Mouse (Mus musculus): Measurements from ENCODE around the gene Mast1.
"Not testable (repeated sequence)": the region's sequence is repeated elsewhere in the genome, so short reads cannot be mapped to it uniquely, and the experiment has no call there.

Gene Mast1

GRCm38 (mm10) chr8:84909162-84909767, 27.9 kb downstream of the Mast1 start:
- DNase-seq (ENCODE audit: low read depth) = no peak

GRCm38 (mm10) chr8:84908421-84909161, 28.6 kb downstream of the Mast1 start, which contains the start of gene Dnase2a:
Dnase2a (plus strand) TSS chr8:84908560.
- peak; percentile 97 for DNase-seq (ENCODE audit: low read depth)

GRCm38 (mm10) chr8:84907979-84908378, 29.2 kb downstream of the Mast1 start:
- DNase-seq (ENCODE audit: low read depth) = not testable (repeated sequence)

- DNase-seq (ENCODE audit: low read depth) = no peak
Observed at GRCm38 (mm10) chr8:84907493-84907892, 29.7 kb downstream of the Mast1 start.

GRCm38 (mm10) chr8:84907037-84907436, 30.1 kb downstream of the Mast1 start:
- no peak for DNase-seq (ENCODE audit: low read depth)

- DNase-seq (ENCODE audit: low read depth) = no peak
Observed at GRCm38 (mm10) chr8:84904351-84904750, 32.8 kb downstream of the Mast1 start.

GRCm38 (mm10) chr8:84902920-84903661, 34.1 kb downstream of the Mast1 start:
- peak; percentile 75 for DNase-seq (ENCODE audit: low read depth)

- no peak for DNase-seq (ENCODE audit: low read depth)
Observed at GRCm38 (mm10) chr8:84902367-84902919, 34.7 kb downstream of the Mast1 start.

- peak; percentile 83 for DNase-seq (ENCODE audit: low read depth)
Observed at GRCm38 (mm10) chr8:84901752-84902151, 35.4 kb downstream of the Mast1 start, which contains the start of gene Klf1. Klf1 (plus strand) TSS chr8:84901928.

GRCm38 (mm10) chr8:84901071-84901470, 36.1 kb downstream of the Mast1 start:
- peak; percentile 79 for DNase-seq (ENCODE audit: low read depth)

GRCm38 (mm10) chr8:84895963-84896362, 41.2 kb downstream of the Mast1 start:
- DNase-seq (ENCODE audit: low read depth) = no peak

- peak; percentile 98 for DNase-seq (ENCODE audit: low read depth)
Observed at GRCm38 (mm10) chr8:84893709-84894134, 43.4 kb downstream of the Mast1 start, which contains the start of gene Gcdh. Gcdh (minus strand) TSS chr8:84893921.

- DNase-seq (ENCODE audit: low read depth) = no peak
Observed at GRCm38 (mm10) chr8:84892993-84893708, 44.0 kb downstream of the Mast1 start.

GRCm38 (mm10) chr8:84889141-84889540, 48.0 kb downstream of the Mast1 start:
- no peak for DNase-seq (ENCODE audit: low read depth)

- DNase-seq (ENCODE audit: low read depth) = no peak
Observed at GRCm38 (mm10) chr8:84888280-84888679, 48.9 kb downstream of the Mast1 start.

GRCm38 (mm10) chr8:84884728-84885127, 52.4 kb downstream of the Mast1 start:
- no peak for DNase-seq (ENCODE audit: low read depth)

- no peak for DNase-seq (ENCODE audit: low read depth)
Observed at GRCm38 (mm10) chr8:84878915-84879314, 58.2 kb downstream of the Mast1 start.

- no peak for DNase-seq (ENCODE audit: low read depth)
Observed at GRCm38 (mm10) chr8:84877297-84878035, 59.7 kb downstream of the Mast1 start.

GRCm38 (mm10) chr8:84874339-84874738, 62.8 kb downstream of the Mast1 start:
- no peak for DNase-seq (ENCODE audit: low read depth)

- DNase-seq (ENCODE audit: low read depth) = no peak
Observed at GRCm38 (mm10) chr8:84873016-84873415, 64.1 kb downstream of the Mast1 start.

Measured in c-Kit-positive CD71-positive TER-119-negative erythroid progenitor cells, embryonic 14.5 days (primary cell).